Mouse (Mus musculus) spleen, postnatal 10 days (tissue): Measurements from ENCODE around the gene Zfp952.

Experiments used
- DNase-seq, 2 experiments: peaks; one replicate each; pipeline ENCODE4 v3.0.0; 2021 to 2022; ENCODE audit warnings: low spot score in 2 of 2

The Zfp952 gene

GRCm38 (mm10) chr17:32992699-32993474, at the start of gene Zfp952:
TSS of gene Zfp952 (plus strand) at chr17:32993129.
- DNase-seq = peak; percentile 62 to 77

DNA sequence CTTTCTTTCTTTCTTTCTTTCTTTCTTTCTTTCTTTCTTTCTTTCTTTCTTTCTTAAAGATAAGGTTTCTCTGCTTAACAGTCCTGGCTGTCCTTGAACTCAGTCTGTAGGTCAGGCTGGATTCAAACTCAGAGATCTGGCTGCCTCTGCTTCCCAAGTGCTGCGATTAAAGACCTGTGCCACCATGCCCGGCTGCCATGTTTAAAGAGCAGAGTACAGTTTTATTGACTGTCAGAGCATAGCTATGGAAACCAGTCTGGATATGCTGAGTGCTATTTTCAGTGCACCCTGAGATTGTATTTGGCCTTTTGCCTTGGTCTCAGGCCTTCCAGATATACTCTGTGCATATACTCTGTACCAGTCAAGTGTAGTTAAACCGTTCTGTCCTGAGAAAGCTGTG, 49.3 kb upstream of the Zfp952 start:
- DNase-seq = no peak

DNA sequence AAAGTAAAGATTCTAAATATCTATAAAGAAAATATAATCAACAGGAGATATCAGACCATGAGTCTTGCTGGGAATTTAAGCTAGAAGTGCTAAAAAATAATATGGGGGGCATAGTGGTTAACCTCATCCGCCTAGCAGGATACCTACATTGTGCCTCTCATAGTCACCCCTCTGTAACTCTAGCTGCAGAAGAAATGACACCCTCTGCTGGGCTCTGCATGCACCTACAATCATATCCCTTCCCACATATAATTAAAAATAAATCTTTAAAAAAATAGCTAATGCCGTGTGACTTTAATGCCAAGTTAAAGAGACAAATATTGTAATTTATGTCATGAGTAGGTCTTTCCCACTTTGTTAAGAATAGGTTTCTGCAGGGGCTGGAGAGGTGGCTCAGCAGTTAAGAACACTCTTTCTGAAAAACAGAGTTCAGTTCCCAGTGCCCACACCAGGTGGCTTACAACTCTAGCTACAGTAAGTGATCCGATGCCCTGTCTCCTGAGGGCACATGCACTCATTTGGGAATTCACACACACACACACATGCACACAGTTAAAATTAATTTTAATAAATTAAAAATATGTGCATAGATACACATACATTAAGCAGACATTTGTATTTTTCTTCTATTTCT, 48.4 kb upstream of the Zfp952 start:
- no peak for DNase-seq

- DNase-seq = peak; percentile 10 to 23
These were observed 46.2 kb upstream of the Zfp952 start for GRCm38 (mm10) chr17:32946716-32947115.

DNA sequence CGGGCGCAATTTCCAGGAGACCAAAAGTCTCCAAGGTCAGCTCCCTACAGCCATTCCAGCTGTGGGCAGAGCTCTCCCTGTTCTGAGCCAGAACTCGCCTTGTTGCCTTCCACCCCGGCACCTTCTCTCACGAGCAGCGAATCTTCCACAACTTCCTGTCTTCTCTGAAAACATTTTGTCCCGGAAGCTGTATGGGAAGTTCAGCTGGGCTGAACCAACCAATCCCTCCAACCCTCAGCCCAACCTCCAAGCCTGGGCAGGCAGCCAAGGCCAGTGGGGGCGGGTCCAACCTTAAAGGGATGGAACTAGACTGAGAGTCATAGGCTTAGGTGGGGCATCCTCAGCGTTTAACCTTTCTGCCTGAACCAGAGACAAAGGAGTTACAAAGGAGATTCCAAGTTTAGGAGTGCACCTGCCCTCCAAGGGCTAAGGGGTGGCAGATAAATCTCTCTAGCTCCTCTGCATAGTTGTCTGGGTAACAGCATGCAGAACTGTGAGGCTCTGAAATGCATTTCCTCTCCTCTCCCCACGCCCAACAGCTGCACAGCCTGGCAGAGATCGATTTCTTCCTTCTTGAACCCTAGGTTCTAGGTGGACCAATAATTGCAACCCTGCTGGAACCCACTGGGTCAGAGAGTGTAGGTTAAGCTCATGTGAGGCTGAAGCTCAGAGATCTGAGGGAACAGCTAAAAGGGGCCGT, 45.6 kb upstream of the Zfp952 start, which contains the start of gene Cyp4f13:
Gene Cyp4f13, minus strand, starts transcription at position 188 of the 700 bp plus-strand sequence.
- peak; percentile 79 to 95 for DNase-seq

DNA sequence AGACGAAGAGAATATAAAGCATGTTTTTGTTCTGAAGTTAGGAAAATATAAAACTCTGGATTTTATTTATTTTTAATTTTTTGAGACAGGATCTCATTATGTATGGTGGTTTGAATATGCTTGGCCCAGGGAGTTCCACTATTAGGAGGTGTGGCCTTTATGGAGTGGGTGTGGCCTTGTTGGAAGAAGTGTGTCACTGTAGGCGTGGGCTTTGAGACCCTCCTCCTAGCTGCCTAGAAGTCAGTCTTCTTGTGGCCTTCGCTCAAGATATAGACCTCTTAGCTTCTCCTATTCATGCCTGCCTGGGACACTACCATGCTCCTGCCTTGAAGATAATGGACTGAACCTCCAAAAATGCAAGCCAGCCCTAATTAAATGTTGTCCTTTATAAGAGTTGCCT, 42.8 kb upstream of the Zfp952 start:
- DNase-seq = no peak

- DNase-seq = no peak
These were observed 41.9 kb upstream of the Zfp952 start for GRCm38 (mm10) chr17:32951006-32951405.

- peak; percentile 58 to 88 for DNase-seq
These were observed 41.5 kb upstream of the Zfp952 start for GRCm38 (mm10) chr17:32951441-32951840.

DNA sequence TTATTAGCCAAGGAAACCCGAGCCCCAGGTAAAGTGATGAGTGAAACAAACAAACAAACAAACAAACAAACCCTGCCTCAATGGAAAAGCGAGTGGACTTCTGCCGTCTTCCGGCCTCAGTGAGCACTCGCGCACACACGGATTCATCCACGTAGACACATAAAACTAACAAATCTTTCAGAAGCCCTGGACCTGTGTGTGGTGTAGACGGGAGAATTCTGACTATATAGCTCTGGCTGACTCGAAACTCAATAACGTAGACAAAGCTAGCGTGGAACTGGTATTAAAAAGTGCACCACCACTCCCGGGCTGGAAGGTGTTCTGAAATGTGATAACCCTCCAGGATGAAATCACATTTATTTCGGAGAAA, 27.7 kb upstream of the Zfp952 start:
- DNase-seq = peak in 1 of 2 experiments; percentile 27

- peak; percentile 75 to 85 for DNase-seq
These were observed 27.2 kb upstream of the Zfp952 start, which contains the start of gene Zfp472 for GRCm38 (mm10) chr17:32965623-32966290. TSS of gene Zfp472 (plus strand) at chr17:32965814.

DNA sequence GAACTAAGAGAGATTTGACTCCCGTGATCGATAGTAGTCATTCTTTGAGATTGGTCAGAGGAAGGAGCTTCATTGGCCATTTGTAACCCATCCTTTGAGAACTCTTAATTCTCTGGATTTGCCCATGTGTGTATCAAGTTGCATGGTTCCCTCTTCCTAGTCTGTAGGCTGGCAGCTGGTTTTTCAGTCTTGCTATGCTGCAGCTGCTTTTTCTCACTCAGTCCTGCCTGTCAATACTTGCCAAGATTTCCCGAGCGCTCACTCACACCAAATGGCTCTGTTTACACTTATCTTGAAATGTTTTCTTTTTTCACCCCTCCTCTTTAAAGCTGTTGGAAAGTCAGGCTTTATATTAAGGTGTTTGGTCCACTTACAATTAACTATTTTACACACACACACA, 11.6 kb upstream of the Zfp952 start:
- DNase-seq = no peak

DNA sequence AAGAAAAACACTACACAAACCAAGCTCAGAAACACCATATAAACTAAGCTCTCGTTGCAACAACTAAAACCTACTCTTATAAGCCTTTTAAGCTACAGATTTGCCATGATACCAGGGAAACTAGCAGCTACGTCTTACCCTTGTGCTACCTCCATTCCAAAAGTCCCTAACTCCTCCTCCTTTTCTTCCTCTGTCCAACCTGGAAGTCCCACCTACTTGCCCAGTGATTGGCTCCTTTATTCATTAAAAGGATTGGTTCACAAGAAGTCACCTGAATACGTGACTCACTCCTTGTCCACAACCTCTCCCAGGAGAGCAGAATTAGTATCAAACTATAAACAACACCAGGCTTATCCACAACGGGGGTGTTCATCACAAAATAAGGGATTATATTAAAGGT, 6.6 kb upstream of the Zfp952 start:
- DNase-seq = no peak

DNA sequence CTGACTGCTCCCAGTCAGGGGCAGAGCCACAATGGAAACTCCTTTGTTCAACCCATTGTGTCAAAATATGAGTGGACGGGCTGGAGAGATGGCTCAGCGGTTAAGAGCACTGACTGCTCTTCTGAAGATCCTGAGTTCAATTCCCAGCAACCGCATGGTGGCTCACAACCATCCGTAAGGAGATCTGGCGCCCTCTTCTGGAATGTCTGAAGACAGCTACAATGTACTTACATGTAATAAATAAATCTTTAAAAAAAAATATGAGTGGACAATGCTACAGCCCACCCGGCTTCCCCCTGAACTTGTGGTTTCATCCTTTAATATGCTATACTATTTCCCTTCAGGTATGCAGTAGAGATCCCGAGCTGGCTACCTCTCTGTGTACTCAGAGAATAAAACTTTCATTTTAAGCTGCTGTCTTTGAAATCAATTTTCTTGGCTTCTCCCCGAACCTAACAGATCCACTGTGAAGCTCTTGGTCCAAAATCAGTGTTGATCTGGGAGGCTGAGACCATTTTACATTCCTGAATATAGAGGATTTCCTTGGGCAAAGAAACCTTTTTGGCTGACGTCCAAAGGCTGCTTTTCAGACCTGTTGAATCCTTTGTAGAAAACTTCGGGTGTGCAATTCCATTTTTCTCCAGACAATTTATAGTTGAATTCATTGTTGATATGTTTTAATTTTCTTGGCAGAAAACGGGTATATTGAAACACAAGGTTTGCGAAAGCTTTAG, 797 bp upstream of the Zfp952 start:
- peak in 1 of 2 experiments; percentile 64 for DNase-seq

GRCm38 (mm10) chr17:32998492-32998891, 5.6 kb downstream of the Zfp952 start:
- DNase-seq = no peak

DNA sequence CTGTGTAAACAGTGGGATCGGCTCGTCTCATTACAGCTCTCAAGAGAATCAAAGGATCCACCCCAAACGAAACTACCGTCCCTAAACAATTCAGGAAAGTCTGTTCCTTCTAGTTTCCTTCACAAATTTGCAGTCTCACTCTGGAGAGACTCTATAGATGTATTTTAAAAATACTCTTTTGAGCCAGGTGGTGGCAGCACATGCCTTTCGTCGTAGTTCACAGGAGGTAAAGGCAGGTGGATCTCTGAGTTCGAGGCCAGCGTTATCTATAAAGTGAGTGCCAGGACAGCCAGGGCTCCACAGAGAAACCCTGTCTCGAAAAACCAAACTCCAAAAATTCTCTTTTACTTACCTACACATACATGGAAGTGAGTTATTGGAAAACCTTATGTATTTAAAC, 15.4 kb downstream of the Zfp952 start:
- peak in 1 of 2 experiments; percentile 38 for DNase-seq

DNA sequence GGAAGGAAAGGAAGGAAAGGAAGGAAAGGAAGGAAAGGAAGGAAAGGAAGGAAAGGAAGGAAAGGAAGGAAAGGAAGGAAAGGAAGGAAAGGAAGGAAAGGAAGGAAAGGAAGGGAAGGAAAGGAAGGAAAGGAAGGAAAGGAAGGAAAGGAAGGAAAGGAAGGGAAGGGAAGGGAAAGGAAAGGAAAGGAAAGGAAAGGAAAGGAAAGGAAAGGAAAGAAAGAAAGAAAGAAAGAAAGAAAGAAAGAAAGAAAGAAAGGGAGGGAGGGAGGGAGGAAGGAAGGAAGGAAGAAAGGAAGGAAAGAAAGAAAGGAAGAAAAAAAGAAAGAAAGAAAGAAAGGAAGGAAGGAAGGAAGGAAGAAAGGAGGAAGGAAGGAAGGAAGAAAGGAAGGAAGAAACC, 27.5 kb downstream of the Zfp952 start:
- peak in 1 of 2 experiments; percentile 26 for DNase-seq

DNA sequence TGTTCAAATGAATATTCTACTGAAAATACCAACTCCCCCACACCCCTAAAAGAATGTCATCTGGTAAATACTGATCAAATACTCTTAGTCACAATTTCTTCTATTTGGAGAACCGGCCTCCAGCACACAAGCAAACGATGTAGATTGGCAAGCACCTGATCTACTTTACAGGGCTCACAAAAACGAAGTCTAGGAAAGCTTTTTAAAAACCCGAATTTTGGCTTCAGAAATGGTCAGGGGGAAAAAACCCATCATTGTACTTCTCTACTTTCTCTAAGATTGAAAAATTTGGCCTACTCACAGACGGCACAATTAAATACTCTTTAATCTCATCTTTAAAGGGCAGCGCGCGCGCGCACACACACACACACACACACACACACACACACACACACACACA, 39.4 kb downstream of the Zfp952 start:
- DNase-seq = no peak

- peak; percentile 63 to 81 for DNase-seq
These were observed 40.3 kb downstream of the Zfp952 start, which contains the start of gene Zfp763 for GRCm38 (mm10) chr17:33032900-33033891. TSS of gene Zfp763 (minus strand) at chr17:33033402.
